Mouse (Mus musculus) spleen, embryonic (tissue): ENCODE measurements at regions not wholly inside any gene's neighbourhood (a gene's known extent, or its start where the extent isn't known, plus 50 kb on each side); places are given as distances from the start of the nearest gene placed in this dataset.

Source experiments
- CTCF ChIA-PET: fragments of 350-600 bp; sonication (Branson Sonifier 250); formaldehyde crosslinking; loops from one replicate; lab custom pipeline; 2022; lab: Charles Lee

GRCm38 (mm10) chr8:128042877-128043276 lies 315.5 kb upstream of the Nrp1 start:
- CTCF ChIA-PET = no interaction called here

GRCm38 (mm10) chr8:128043392-128043791 lies 315.0 kb upstream of the Nrp1 start:
- CTCF ChIA-PET = no interaction called here

DNA sequence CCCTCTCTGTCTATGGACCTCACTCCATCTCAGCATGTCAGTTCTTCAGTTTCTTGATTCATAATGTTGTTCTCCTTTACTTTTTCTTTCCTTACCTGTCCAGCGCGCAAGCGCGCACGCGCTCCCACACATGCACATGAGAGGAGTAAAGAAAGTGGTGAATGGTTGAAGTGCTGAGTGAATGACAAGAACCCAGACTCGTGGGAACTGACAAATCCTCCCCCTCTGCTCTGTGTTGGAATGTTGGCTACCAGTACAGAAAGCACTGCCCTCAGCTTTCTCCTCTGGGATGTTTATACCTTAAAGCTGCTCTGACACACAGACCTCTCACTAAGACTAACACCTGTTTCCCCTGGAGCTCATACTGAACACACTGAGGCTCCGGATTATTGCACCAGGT lies 302.2 kb upstream of the Nrp1 start:
- CTCF ChIA-PET = no interaction called here

- CTCF ChIA-PET = no interaction called here
These were observed 300.6 kb upstream of the Nrp1 start for GRCm38 (mm10) chr8:128057845-128058244.

- CTCF ChIA-PET = no interaction called here
These were observed 298.6 kb upstream of the Nrp1 start for GRCm38 (mm10) chr8:128059817-128060216.

GRCm38 (mm10) chr8:128064211-128064610 lies 294.2 kb upstream of the Nrp1 start:
- CTCF ChIA-PET = no interaction called here

DNA sequence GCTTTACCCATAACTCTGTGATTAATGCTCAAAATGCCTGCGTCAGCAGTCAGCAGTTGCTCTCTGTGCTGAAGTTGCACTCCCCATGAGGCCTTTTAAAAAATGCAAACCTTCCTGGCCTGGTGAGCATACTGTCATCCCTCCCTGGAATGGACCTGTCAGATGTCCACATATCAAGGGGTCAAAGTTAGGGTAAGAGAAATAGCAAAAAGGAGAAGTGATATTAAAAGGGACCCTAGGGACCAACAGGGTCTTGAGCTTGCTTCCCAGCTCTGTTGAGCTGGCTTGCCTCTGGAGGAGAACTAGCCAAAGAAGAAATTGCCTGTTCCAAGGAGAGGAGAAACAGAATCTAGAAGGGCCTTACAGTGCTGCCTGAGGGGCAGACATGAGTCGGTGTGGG lies 293.3 kb upstream of the Nrp1 start:
- CTCF ChIA-PET = interaction anchor here (0.6 kb wide), 1 partner anchor 28 kb away, joined by 4 read pairs; no protein-coding TSS in a partner anchor

DNA sequence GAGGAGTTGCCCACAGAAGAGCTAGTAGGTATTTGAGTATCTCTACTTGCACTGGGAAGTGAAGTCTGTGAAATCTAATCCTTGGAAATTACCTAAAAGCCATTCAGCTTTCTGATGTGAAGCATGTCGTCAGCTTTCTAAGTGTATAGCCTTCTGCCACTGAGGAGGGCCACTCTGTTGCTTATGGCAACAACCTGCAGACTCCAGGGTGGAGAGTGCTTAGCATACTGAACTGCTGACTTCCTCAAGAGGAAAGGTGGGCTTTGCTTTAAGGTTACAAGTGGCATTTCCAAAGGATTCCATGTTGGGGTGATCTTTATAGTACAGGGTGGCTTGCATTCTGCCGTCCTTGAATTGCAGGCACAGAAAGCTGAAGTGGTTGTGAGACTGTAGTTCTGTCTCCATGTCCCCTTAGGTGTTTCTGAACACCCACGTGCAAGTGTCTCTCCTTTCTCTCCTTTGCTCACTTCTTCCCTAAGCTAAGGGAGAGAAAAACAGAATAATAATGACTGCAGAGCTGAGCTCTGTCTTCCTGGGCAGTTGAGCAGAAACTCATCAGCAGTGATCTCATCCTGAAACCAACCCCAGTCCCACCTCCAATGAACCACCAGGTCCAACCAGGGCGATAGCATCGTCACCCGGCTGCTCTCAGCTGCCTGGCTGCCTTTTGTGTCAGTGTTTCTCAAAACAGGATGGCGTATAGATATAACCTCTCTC lies 292.3 kb upstream of the Nrp1 start:
- CTCF ChIA-PET = no interaction called here

DNA sequence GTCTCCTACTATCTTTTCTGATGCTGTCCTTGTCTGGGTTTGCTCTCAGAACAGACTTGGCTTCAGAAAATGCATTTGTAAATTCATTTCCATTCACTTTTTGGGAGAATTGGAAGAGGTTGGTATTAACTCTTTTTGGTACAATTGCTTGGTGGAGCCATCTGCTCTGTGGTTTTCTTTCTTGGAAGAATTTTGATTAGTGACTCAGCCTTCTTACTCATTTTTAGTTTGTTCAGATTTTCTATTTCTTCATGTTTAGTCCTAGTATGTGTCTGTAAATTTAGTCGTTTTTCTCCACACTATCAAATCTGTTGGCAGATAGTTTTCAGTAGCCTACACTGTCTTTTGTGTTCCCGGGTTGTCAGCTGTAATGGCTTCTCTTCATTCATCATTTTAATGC lies 288.7 kb upstream of the Nrp1 start:
- CTCF ChIA-PET = no interaction called here

GRCm38 (mm10) chr8:128075566-128075965 lies 282.8 kb upstream of the Nrp1 start:
- CTCF ChIA-PET = no interaction called here

DNA sequence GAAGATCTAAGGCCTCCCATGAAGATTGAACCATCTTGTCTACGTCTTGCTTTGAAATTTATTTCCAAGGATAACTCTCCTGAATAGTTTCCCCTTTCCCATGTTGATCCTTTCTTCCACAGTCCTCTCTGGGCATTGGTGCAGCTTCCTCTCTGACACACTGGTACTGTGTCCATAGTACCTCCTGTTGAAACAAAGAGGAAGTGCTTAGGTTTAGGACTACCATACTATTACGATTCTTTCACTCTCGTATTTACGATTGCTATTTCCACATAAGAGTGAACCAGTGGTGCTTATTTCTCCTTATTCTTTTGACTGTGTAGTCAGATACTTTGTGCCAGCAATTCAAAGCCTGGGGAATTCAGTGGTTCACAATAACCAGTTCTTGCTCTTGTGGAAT lies 282.2 kb upstream of the Nrp1 start:
- CTCF ChIA-PET = no interaction called here

- CTCF ChIA-PET = interaction anchor here (0.6 kb wide), 1 partner anchor 85 kb away, joined by 5 read pairs; no protein-coding TSS in a partner anchor
These were observed 279.7 kb upstream of the Nrp1 start for GRCm38 (mm10) chr8:128078740-128079139.

- CTCF ChIA-PET = no interaction called here
These were observed 272.6 kb upstream of the Nrp1 start for GRCm38 (mm10) chr8:128085800-128086199.

- CTCF ChIA-PET = no interaction called here
These were observed 270.9 kb upstream of the Nrp1 start for GRCm38 (mm10) chr8:128087500-128087899.

GRCm38 (mm10) chr8:128092826-128093225 lies 265.6 kb upstream of the Nrp1 start:
- CTCF ChIA-PET = no interaction called here

DNA sequence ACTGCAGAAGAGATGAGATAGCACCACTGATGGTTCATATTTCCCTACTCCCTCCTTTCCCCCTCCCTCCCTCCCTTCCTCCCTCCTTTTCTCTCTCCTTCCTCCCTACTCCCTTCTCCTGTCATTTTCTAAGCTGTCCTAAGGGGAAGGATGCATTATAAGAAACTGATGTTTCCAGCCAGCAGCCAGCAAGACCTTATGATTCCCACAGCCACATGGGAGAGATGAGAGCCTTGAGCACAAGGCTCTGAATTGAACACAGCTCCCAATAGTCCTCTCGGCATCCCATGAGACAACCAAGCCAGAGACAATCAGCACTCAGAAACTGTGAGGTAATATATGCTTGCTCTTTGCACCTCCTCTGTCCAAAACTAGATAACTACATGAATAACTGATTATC lies 263.0 kb upstream of the Nrp1 start:
- CTCF ChIA-PET = no interaction called here

- CTCF ChIA-PET = interaction anchor here (0.9 kb wide), 1 partner anchor 11 kb away, joined by 3 read pairs; no protein-coding TSS in a partner anchor
These were observed 260.8 kb upstream of the Nrp1 start for GRCm38 (mm10) chr8:128097601-128098000.

DNA sequence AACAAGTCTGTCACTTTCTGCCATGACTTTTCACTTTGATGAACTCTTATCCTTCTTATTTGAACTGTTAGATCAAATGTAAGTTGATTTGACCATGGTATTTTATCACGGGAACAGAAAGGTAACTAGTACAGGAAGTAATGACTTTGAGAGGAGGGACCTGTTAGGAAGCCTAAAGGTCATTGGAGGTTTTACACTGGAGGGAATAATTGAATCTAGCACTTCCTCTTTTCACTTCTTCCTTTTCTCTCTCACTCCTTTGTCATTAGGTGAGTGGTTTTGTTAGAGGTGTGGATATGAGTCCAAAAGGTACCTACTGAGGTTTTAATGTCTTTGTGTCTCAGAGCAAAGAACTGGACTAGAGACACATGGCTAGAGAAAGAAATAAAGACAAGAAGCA lies 255.0 kb upstream of the Nrp1 start:
- CTCF ChIA-PET = no interaction called here

DNA sequence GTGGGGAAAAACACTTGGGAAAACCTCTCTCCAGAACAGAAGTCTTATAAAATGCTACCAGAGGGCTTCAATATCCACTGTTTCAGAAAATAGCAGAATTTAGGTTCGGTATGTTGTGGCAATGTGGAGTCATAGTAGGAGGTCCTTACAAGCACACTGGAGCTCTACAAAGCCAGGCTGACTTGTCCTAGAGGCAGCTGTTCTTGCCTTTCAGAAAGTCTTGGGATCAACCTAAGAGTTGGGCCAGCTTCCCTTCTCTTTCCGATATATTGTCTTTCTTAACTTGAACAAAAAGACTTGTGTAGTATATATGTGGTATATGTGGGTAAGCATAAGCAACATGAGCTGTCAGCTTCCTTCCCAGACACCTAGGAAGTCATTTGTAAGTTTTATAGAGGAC lies 251.8 kb upstream of the Nrp1 start:
- CTCF ChIA-PET = no interaction called here

GRCm38 (mm10) chr8:128107041-128107440 lies 251.4 kb upstream of the Nrp1 start:
- CTCF ChIA-PET = no interaction called here

DNA sequence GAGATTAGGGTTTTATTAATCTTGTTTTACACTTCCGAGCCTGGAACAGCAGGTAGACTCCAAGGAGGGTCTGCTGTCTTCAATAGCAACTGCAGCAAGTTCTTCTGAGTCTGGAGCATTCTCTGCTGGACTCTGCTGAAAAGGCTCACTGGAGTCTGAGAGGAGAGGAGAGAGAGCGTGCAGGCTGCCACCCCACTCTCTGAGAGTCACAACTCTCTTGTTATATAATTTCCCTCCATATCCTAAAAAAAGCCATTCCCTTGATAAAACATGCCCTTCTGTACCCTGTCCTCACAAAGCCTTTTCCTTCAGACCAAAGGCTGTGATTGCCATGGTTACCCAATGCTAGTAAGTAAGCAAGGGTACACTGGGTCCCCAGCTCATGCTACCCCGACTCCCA lies 249.4 kb upstream of the Nrp1 start:
- CTCF ChIA-PET = no interaction called here

DNA sequence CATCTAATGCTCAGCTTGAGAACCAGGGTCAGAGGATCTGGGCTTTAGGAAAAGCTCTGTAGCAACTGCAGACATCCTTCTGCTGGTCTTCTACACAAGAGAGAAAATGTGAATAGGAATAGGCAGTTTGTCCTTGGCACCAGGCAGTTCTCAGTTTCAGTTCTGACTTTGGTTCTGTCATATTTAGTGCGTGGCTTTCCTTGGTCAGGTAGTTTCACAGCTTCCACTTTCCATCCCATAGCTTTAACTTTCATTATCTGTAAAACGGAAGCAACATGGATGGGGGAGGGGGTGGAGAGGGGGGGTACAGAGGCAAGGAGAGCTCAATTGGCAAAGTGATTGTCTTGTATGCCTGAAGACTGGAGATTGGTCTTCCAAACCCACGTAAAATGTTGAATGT lies 247.3 kb upstream of the Nrp1 start:
- CTCF ChIA-PET = no interaction called here

DNA sequence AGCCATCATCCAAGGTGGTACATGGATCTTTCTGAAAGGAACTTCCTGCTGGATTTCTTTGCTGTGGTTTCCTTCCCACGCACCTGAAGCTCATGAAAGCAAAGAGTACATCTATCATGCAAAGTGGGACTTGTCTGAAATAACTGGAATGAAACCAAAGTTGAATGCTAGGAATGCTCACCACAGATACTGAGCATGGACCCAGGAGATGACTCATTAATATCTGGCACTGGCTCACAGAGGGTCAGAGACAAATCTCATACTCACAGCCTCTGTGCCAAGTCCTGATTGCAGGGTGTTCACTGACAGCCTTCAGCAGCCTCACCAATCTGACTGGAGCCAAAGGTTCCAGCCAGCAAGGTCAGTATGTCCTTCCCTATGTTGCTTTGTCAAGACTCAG lies 245.3 kb upstream of the Nrp1 start:
- CTCF ChIA-PET = no interaction called here
